Mouse (Mus musculus) spleen, adult 2 months (tissue): Measurements from ENCODE around the gene Myo15b. TPM values are rescaled to one million over a fixed set of nuclear protein-coding genes. Genes with fewer than 3 reads are reported as not detected.

Experiments used
- DNase-seq, 2 experiments: peaks; one replicate each; pipeline versions ENCODE4 v3.0.0 to v3.0.0-alpha.2; 2012 to 2021; ENCODE audit warnings: low spot score in 2 of 2, low read depth in 1 of 2
- H3K27ac ChIP-seq: fragments of 200-500 bp; 2 replicates; pipeline ENCODE4 v1.5.1; 2012; ENCODE audit warnings: low read length, inconsistent platforms; ENCODE audit not compliant: insufficient read depth
- H3K27me3 ChIP-seq: fragments of 200-500 bp; 2 replicates; pipeline ENCODE4 v1.6.1; 2012; ENCODE audit warnings: mild to moderate bottlenecking, moderate library complexity, low read length, inconsistent platforms; ENCODE audit not compliant: control insufficient read depth, insufficient read depth
- H3K36me3 ChIP-seq: fragments of 200-500 bp; 2 replicates; pipeline ENCODE4 v1.6.1; 2012; ENCODE audit warnings: mild to moderate bottlenecking, low read length, inconsistent platforms; ENCODE audit not compliant: control insufficient read depth, insufficient read depth
- H3K4me1 ChIP-seq: fragments of 200-500 bp; 2 replicates; pipeline ENCODE4 v1.6.1; 2011; ENCODE audit warnings: inconsistent platforms; ENCODE audit not compliant: control insufficient read depth, insufficient read depth, insufficient read length
- H3K4me3 ChIP-seq: fragments of 200-500 bp; 2 replicates; pipeline ENCODE4 v1.5.1; 2011; ENCODE audit warnings: mild to moderate bottlenecking, inconsistent platforms; ENCODE audit not compliant: insufficient read depth, insufficient read length; ENCODE audit errors: extremely low read depth
- CTCF ChIP-seq: fragments of 200-500 bp; IDR thresholded peaks from 2 replicates; pipeline ENCODE4 v1.5.1; 2011; ENCODE audit warnings: mild to moderate bottlenecking, inconsistent platforms; ENCODE audit not compliant: insufficient read depth, insufficient read length, insufficient replicate concordance; ENCODE audit errors: extremely low read depth
- POLR2A ChIP-seq: fragments of 200-500 bp; IDR thresholded peaks from 2 replicates; pipeline ENCODE4 v1.6.1; 2011; ENCODE audit warnings: low read depth, low read length, inconsistent platforms
- WGBS: fragments of 180-500 bp; shearing (Covaris S2); methylation state at CpG from one replicate; pipeline ENCODE4 v1.1.7; 2018; 5-methylcytosine and 5-hydroxymethylcytosine counted together
- polyA plus RNA-seq: library from polyadenylated mRNA; depleted of rRNA; stranded (reverse); fragments of >200 nt; gene quantifications from 2 replicates; pipeline ENCODE4 v1.2.3, GENCODE M21; 2012; rRNA removed

Gene Myo15b
- polyA plus RNA-seq = 1.6 and 1.7 TPM in 2 replicates

- Histone ChIP-seq H3K4me1 (peaks cover 13% of the 10 kb centered on the region), H3K27ac (no peak within 1 kb of the TSS), H3K36me3 (peaks cover 14% of the 10 kb centered on the region), H3K27me3 (peaks cover 20% of the 10 kb centered on the region), H3K4me3 (peak within 1 kb of the TSS; percentile 41; the same call in 1 of the 2 replicates)
- TF ChIP-seq POLR2A = no peak
- no peak for TF ChIP-seq CTCF
- 11% methylated on average over 27 of the region's 27 CpGs for WGBS
- no peak for DNase-seq
Measured at GRCm38 (mm10) chr11:115858354-115858753, at the start of gene Myo15b. Gene Myo15b, plus strand, starts transcription at chr11:115858406.

GRCm38 (mm10) chr11:115808696-115809310 is 49.4 kb upstream of the Myo15b start:
- Histone ChIP-seq H3K27ac (no peak overlapping the region), H3K4me3 (no peak overlapping the region), H3K4me1 (peaks cover 3% of the 10 kb centered on the region; the same call in 1 of the 2 replicates), H3K36me3 (peaks cover 3% of the 10 kb centered on the region), H3K27me3 (no peaks in the 10 kb centered on the region)
- no peak for TF ChIP-seq POLR2A
- TF ChIP-seq CTCF = no peak
- 43% methylated on average over 10 of the region's 10 CpGs for WGBS
- no peak for DNase-seq

GRCm38 (mm10) chr11:115809311-115809781 is 48.9 kb upstream of the Myo15b start:
- Histone ChIP-seq H3K4me3 (no peak overlapping the region), H3K27me3 (no peaks in the 10 kb centered on the region), H3K27ac (no peak overlapping the region), H3K36me3 (peaks cover 3% of the 10 kb centered on the region), H3K4me1 (peaks cover 3% of the 10 kb centered on the region; the same call in 1 of the 2 replicates)
- no peak for DNase-seq
- TF ChIP-seq CTCF (no peak), POLR2A (no peak)
- WGBS = 74% methylated on average over 8 of the region's 8 CpGs

- TF ChIP-seq POLR2A (no peak), CTCF (no peak)
- H3K4me3 ChIP-seq = no peak overlapping the region
- peaks cover 8% of the 10 kb centered on the region for H3K4me1 ChIP-seq
- 89% methylated on average over 14 of the region's 14 CpGs for WGBS
- no peaks in the 10 kb centered on the region for H3K36me3 ChIP-seq
- DNase-seq = no peak
- no peak overlapping the region for H3K27ac ChIP-seq
- no peaks in the 10 kb centered on the region for H3K27me3 ChIP-seq
Measured at GRCm38 (mm10) chr11:115810377-115810776, 47.8 kb upstream of the Myo15b start.

- no peak overlapping the region for H3K4me3 ChIP-seq
- TF ChIP-seq POLR2A (no peak), CTCF (no peak)
- DNase-seq = no peak
- H3K27ac ChIP-seq = no peak overlapping the region
- H3K27me3 ChIP-seq = no peaks in the 10 kb centered on the region
- 91% methylated on average over 20 of the region's 20 CpGs for WGBS
- peaks cover 10% of the 10 kb centered on the region for H3K4me1 ChIP-seq
- H3K36me3 ChIP-seq = no peaks in the 10 kb centered on the region; the same call in 1 of the 2 replicates
Measured at GRCm38 (mm10) chr11:115811381-115812093, 46.7 kb upstream of the Myo15b start.

GRCm38 (mm10) chr11:115812095-115812494 is 46.1 kb upstream of the Myo15b start:
- no peak for TF ChIP-seq POLR2A
- no peak for TF ChIP-seq CTCF
- H3K27me3 ChIP-seq = no peaks in the 10 kb centered on the region
- DNase-seq = no peak
- H3K4me1 ChIP-seq = peaks cover 10% of the 10 kb centered on the region
- H3K27ac ChIP-seq = no peak overlapping the region
- H3K4me3 ChIP-seq = no peak overlapping the region; the same call in 1 of the 2 replicates
- 85% methylated on average over 7 of the region's 7 CpGs for WGBS
- H3K36me3 ChIP-seq = no peaks in the 10 kb centered on the region; the same call in 1 of the 2 replicates
